Mouse (Mus musculus): ENCODE data around the gene Tulp3. TPM values are rescaled to one million over a fixed set of nuclear protein-coding genes. Genes with fewer than 3 reads are reported as not detected.

The Tulp3 gene
- polyA plus RNA-seq, 1 experiment from 2014 or later: 21.0 TPM

DNA sequence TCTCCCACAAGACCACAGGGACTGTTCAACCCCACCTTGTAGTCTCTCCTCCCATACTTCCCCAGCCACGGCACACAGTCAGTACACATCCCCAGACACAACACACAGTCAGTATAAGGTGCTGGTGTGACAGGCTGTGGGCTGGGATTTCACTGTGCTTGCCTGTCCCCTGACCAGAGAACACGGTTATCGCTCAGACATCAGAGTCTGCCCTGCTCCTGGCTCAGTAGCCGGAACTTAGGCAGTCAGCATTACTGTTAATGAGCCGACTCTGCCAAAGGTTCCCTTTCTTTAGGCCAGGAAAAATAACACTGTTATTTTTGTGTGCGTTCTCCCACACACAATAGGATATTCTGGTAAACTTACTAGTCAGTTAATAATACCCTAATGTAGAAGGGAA, 79.3 kb downstream of the Tulp3 start:
- Histone ChIP-seq H3K4me2 (no peak overlapping the region), H3K9ac (replicated peaks) (no peak overlapping the region), H3K4me3 (replicated peaks) (no peak overlapping the region), H3K36me3 (no peaks in the 10 kb centered on the region), H3K4me1 (replicated peaks) (peaks cover 13% of the 10 kb centered on the region), H3K27me3 (no peaks in the 10 kb centered on the region), H3K27ac (no peak overlapping the region), H3K9me3 (no peaks in the 10 kb centered on the region)
- 94% methylated on average over 6 of the region's 6 CpGs for WGBS
- ATAC-seq (ENCODE audit: insufficient number of reproducible peaks, insufficient read depth, low FRiP score, low TSS enrichment, low read depth): no peak

DNA sequence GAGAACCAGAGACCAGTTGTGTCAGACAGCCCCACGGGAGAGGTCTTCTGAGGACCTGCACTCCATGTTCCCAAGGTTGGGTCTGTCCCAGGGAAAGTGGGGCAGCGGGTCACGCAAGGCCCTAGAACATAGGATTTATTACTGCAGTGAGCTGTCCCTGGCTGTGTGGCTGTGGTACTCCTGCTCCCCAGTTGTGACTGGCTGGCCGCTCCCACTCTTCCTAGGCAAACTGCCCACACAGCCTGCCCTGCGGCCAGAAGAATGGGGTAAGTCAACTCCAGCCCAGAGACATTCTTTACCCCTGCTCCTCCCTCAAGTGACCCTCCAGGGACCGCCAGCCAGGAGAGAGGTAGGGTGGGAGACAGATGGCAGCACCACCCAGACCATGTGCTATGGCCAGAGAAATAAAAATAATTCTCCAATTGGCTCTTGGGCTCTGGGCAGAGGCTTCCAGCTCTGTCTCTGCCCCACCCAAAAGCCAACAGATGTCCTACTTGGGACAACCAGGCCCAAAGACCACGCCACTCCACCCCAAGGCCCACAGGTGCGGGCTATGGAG, 80.1 kb downstream of the Tulp3 start:
- Histone ChIP-seq H3K27ac (no peak overlapping the region), H3K4me2 (no peak overlapping the region), H3K4me1 (replicated peaks) (peaks cover 11% of the 10 kb centered on the region), H3K27me3 (no peaks in the 10 kb centered on the region), H3K4me3 (replicated peaks) (no peak overlapping the region), H3K36me3 (no peaks in the 10 kb centered on the region), H3K9ac (replicated peaks) (no peak overlapping the region), H3K9me3 (no peaks in the 10 kb centered on the region)
- 84% methylated on average over 8 of the region's 8 CpGs for WGBS
- ATAC-seq (ENCODE audit: insufficient number of reproducible peaks, insufficient read depth, low FRiP score, low TSS enrichment, low read depth): no peak

DNA sequence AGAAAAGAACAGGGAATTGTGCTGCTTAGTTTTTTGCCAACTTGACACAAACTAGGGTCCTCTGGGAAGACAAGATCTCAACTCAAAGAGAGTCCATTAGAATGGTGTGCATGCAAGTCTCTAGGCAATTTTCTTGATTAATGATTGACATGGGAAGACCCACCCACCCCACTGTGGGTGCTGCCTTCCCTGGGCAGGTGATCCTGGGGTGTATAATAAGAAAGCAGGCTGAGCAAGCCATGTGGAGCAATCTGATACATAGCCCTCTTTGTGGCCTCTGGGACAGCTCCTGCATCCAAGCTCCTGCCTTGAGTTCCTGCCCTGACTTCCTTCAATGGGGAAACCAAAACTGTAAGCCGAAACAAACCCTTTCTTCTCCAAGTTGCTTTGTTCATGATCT, 82.1 kb downstream of the Tulp3 start:
- H3K4me2 ChIP-seq: no peak overlapping the region
- WGBS: 80% methylated on average over 1 of the region's 1 CpGs
- no peak overlapping the region for H3K27ac ChIP-seq
- H3K36me3 ChIP-seq: no peaks in the 10 kb centered on the region
- no peak overlapping the region for H3K9ac ChIP-seq (replicated peaks)
- 0 out of 2 replicates have a peak, but pooled peaks cover 2% of the 10 kb centered on the region for H3K4me1 ChIP-seq (replicated peaks)
- no peak for ATAC-seq (ENCODE audit: insufficient number of reproducible peaks, insufficient read depth, low FRiP score, low TSS enrichment, low read depth)
- no peaks in the 10 kb centered on the region for H3K27me3 ChIP-seq
- no peak overlapping the region for H3K4me3 ChIP-seq (replicated peaks)
- no peaks in the 10 kb centered on the region for H3K9me3 ChIP-seq

DNA sequence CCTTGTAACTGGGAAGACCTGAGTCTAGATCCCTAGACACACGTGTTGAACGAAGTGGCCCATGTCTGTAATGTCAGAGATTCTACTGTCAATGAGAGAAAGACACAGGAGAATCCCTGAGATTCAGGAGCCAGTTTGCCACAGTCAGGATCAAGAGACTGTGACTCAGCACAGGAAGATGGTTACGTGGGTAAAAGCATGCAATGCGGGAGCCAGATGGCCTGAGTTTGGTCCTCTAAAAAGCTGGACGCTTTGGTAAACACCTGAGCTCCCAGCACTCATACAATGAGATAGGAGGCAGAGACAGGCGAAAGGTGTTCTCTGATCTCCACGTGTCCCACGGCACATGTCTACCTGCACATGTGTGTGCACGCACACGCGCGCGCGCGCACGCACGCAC, 82.9 kb downstream of the Tulp3 start:
- Histone ChIP-seq H3K27me3 (no peaks in the 10 kb centered on the region), H3K9ac (replicated peaks) (no peak overlapping the region), H3K4me3 (replicated peaks) (no peak overlapping the region), H3K4me1 (replicated peaks) (0 out of 2 replicates have a peak, but pooled peaks cover 2% of the 10 kb centered on the region), H3K36me3 (no peaks in the 10 kb centered on the region), H3K27ac (no peak overlapping the region), H3K4me2 (no peak overlapping the region), H3K9me3 (no peaks in the 10 kb centered on the region)
- no peak for ATAC-seq (ENCODE audit: insufficient number of reproducible peaks, insufficient read depth, low FRiP score, low TSS enrichment, low read depth)
- 90% methylated on average over 17 of the region's 17 CpGs for WGBS

Other genes starting within 250 kb of the Tulp3 start
- gene Tspan9, start 212.3 kb downstream of the Tulp3 start, polyA plus RNA-seq (2016; fragmentation: Nextera tagmentation; extraction: Ambion mirVana): 103 and 114 TPM in 2 replicates
- 3.5 TPM in 2 replicates for gene Tead4, start 55.0 kb downstream of the Tulp3 start, polyA plus RNA-seq (2016; fragmentation: Nextera tagmentation; extraction: Ambion mirVana)
- gene Rhno1, start 7.1 kb upstream of the Tulp3 start, polyA plus RNA-seq (2016; fragmentation: Nextera tagmentation; extraction: Ambion mirVana): 167 and 177 TPM in 2 replicates
- gene Foxm1, start 7.1 kb upstream of the Tulp3 start, polyA plus RNA-seq (2016; fragmentation: Nextera tagmentation; extraction: Ambion mirVana): 43.2 and 52.4 TPM in 2 replicates
- 0.38 and 0.74 TPM in 2 replicates for gene Tex52, start 19.6 kb upstream of the Tulp3 start, polyA plus RNA-seq (2016; fragmentation: Nextera tagmentation; extraction: Ambion mirVana)
- not detected in 2 replicates for gene Gm44596, start 19.7 kb upstream of the Tulp3 start, polyA plus RNA-seq (2016; fragmentation: Nextera tagmentation; extraction: Ambion mirVana)
- gene Nrip2, start 43.4 kb upstream of the Tulp3 start, polyA plus RNA-seq (2016; fragmentation: Nextera tagmentation; extraction: Ambion mirVana): 3.5 and 4.2 TPM in 2 replicates
- 35.9 and 39.3 TPM in 2 replicates for gene Itfg2, start 69.1 kb upstream of the Tulp3 start, polyA plus RNA-seq (2016; fragmentation: Nextera tagmentation; extraction: Ambion mirVana)
- 548 and 573 TPM in 2 replicates for gene Fkbp4, start 82.8 kb upstream of the Tulp3 start, polyA plus RNA-seq (2016; fragmentation: Nextera tagmentation; extraction: Ambion mirVana)
- not detected in 2 replicates for gene Pzp, start 170.9 kb upstream of the Tulp3 start, polyA plus RNA-seq (2016; fragmentation: Nextera tagmentation; extraction: Ambion mirVana)
- gene A2ml1, start 225.8 kb upstream of the Tulp3 start, polyA plus RNA-seq (2016; fragmentation: Nextera tagmentation; extraction: Ambion mirVana): not detected in 2 replicates

All from limb, embryonic 12.5 days (tissue).